Mouse (Mus musculus): ENCODE results near the gene Fscn1. TPM values are rescaled to one million over a fixed set of nuclear protein-coding genes. Genes with fewer than 3 reads are reported as not detected.

Gene Fscn1
- polyA plus RNA-seq, 1 experiment = 1.3 TPM

- Histone ChIP-seq H3K4me1 (peaks cover 40% of the 10 kb centered on the region), H3K9me3 (peaks cover 6% of the 10 kb centered on the region), H3K4me3 (replicated peaks) (no peak overlapping the region), H3K27me3 (replicated peaks) (peaks cover 75% of the 10 kb centered on the region), H3K36me3 (replicated peaks; ENCODE audit: low read length) (no peaks in the 10 kb centered on the region)
- TF ChIP-seq GATA1 (IDR thresholded peaks at IDR 0.05; ENCODE audit: borderline replicate concordance, low read length) = no peak
- TF ChIP-seq FLI1 (IDR thresholded peaks at IDR 0.05; ENCODE audit: low read length) = no peak
These were observed 3.8 kb downstream of the Fscn1 start for GRCm38 (mm10) chr5:142963705-142964494.

- no peaks in the 10 kb centered on the region for H3K36me3 ChIP-seq (replicated peaks; ENCODE audit: low read length)
- no peak for TF ChIP-seq FLI1 (IDR thresholded peaks at IDR 0.05; ENCODE audit: low read length)
- H3K4me3 ChIP-seq (replicated peaks) = no peak overlapping the region
- peaks cover 11% of the 10 kb centered on the region for H3K9me3 ChIP-seq
- peaks cover 72% of the 10 kb centered on the region for H3K27me3 ChIP-seq (replicated peaks)
- peaks cover 40% of the 10 kb centered on the region for H3K4me1 ChIP-seq
These were observed 4.5 kb downstream of the Fscn1 start for GRCm38 (mm10) chr5:142964650-142965049.

GRCm38 (mm10) chr5:142968411-142968810 lies 8.3 kb downstream of the Fscn1 start:
- H3K4me1 ChIP-seq = peaks cover 10% of the 10 kb centered on the region
- H3K27me3 ChIP-seq (replicated peaks) = peaks cover 59% of the 10 kb centered on the region
- no peak overlapping the region for H3K4me3 ChIP-seq (replicated peaks)
- no peaks in the 10 kb centered on the region for H3K36me3 ChIP-seq (replicated peaks; ENCODE audit: low read length)
- peaks cover 16% of the 10 kb centered on the region for H3K9me3 ChIP-seq
- TF ChIP-seq FLI1 (IDR thresholded peaks at IDR 0.05; ENCODE audit: low read length) = no peak
- TF ChIP-seq GATA1 (IDR thresholded peaks at IDR 0.05; ENCODE audit: borderline replicate concordance, low read length) = no peak

GRCm38 (mm10) chr5:142973971-142974370 lies 13.8 kb downstream of the Fscn1 start:
- Histone ChIP-seq H3K4me3 (replicated peaks) (no peak overlapping the region), H3K36me3 (replicated peaks; ENCODE audit: low read length) (no peaks in the 10 kb centered on the region), H3K4me1 (peaks cover 9% of the 10 kb centered on the region; the same call in 1 of the 2 replicates), H3K9me3 (peaks cover 16% of the 10 kb centered on the region), H3K27me3 (replicated peaks) (peaks cover 73% of the 10 kb centered on the region)
- no peak for TF ChIP-seq GATA1 (IDR thresholded peaks at IDR 0.05; ENCODE audit: borderline replicate concordance, low read length)
- no peak for TF ChIP-seq FLI1 (IDR thresholded peaks at IDR 0.05; ENCODE audit: low read length)

GRCm38 (mm10) chr5:142974598-142975121 lies 14.5 kb downstream of the Fscn1 start:
- H3K9me3 ChIP-seq = peaks cover 11% of the 10 kb centered on the region
- H3K4me1 ChIP-seq = peaks cover 9% of the 10 kb centered on the region; the same call in 1 of the 2 replicates
- H3K4me3 ChIP-seq (replicated peaks) = peak overlapping the region; percentile 26
- H3K27me3 ChIP-seq (replicated peaks) = peaks cover 68% of the 10 kb centered on the region
- H3K36me3 ChIP-seq (replicated peaks; ENCODE audit: low read length) = no peaks in the 10 kb centered on the region
- TF ChIP-seq GATA1 (IDR thresholded peaks at IDR 0.05; ENCODE audit: borderline replicate concordance, low read length) = no peak

GRCm38 (mm10) chr5:142976516-142976915 lies 16.4 kb downstream of the Fscn1 start:
- H3K27me3 ChIP-seq (replicated peaks) = peaks cover 56% of the 10 kb centered on the region
- H3K36me3 ChIP-seq (replicated peaks; ENCODE audit: low read length) = no peaks in the 10 kb centered on the region
- H3K4me1 ChIP-seq = peaks cover 9% of the 10 kb centered on the region; the same call in 1 of the 2 replicates
- H3K9me3 ChIP-seq = no peaks in the 10 kb centered on the region
- TF ChIP-seq FLI1 (IDR thresholded peaks at IDR 0.05; ENCODE audit: low read length) (no peak), GATA1 (IDR thresholded peaks at IDR 0.05; ENCODE audit: borderline replicate concordance, low read length) (no peak)
- no peak overlapping the region for H3K4me3 ChIP-seq (replicated peaks)

- TF ChIP-seq FLI1 (IDR thresholded peaks at IDR 0.05; ENCODE audit: low read length) = no peak
- TF ChIP-seq GATA1 (IDR thresholded peaks at IDR 0.05; ENCODE audit: borderline replicate concordance, low read length) = no peak
- no peaks in the 10 kb centered on the region for H3K36me3 ChIP-seq (replicated peaks; ENCODE audit: low read length)
- no peaks in the 10 kb centered on the region for H3K9me3 ChIP-seq
- peaks cover 14% of the 10 kb centered on the region for H3K27me3 ChIP-seq (replicated peaks)
- H3K4me1 ChIP-seq = peaks cover 41% of the 10 kb centered on the region
- peak overlapping the region; percentile 73 for H3K4me3 ChIP-seq (replicated peaks)
These were observed 22.1 kb downstream of the Fscn1 start for GRCm38 (mm10) chr5:142982046-142982801.

- TF ChIP-seq GATA1 (IDR thresholded peaks at IDR 0.05; ENCODE audit: borderline replicate concordance, low read length) (no peak), FLI1 (IDR thresholded peaks at IDR 0.05; ENCODE audit: low read length) (no peak)
- no peak overlapping the region for H3K4me3 ChIP-seq (replicated peaks)
- peaks cover 45% of the 10 kb centered on the region for H3K4me1 ChIP-seq
- no peaks in the 10 kb centered on the region for H3K36me3 ChIP-seq (replicated peaks; ENCODE audit: low read length)
- peaks cover 11% of the 10 kb centered on the region for H3K27me3 ChIP-seq (replicated peaks)
- H3K9me3 ChIP-seq = no peaks in the 10 kb centered on the region
These were observed 23.0 kb downstream of the Fscn1 start for GRCm38 (mm10) chr5:142983174-142983573.

- no peak overlapping the region for H3K4me3 ChIP-seq (replicated peaks)
- peaks cover 8% of the 10 kb centered on the region for H3K27me3 ChIP-seq (replicated peaks)
- no peaks in the 10 kb centered on the region for H3K9me3 ChIP-seq
- H3K36me3 ChIP-seq (replicated peaks; ENCODE audit: low read length) = no peaks in the 10 kb centered on the region
- TF ChIP-seq FLI1 (IDR thresholded peaks at IDR 0.05; ENCODE audit: low read length) = no peak
- TF ChIP-seq GATA1 (IDR thresholded peaks at IDR 0.05; ENCODE audit: borderline replicate concordance, low read length) = no peak
- peaks cover 49% of the 10 kb centered on the region for H3K4me1 ChIP-seq
These were observed 24.1 kb downstream of the Fscn1 start for GRCm38 (mm10) chr5:142984271-142984670.

GRCm38 (mm10) chr5:142988520-142988919 lies 28.4 kb downstream of the Fscn1 start:
- TF ChIP-seq FLI1 (IDR thresholded peaks at IDR 0.05; ENCODE audit: low read length) = no peak
- TF ChIP-seq GATA1 (IDR thresholded peaks at IDR 0.05; ENCODE audit: borderline replicate concordance, low read length) = no peak
- H3K4me1 ChIP-seq = peaks cover 35% of the 10 kb centered on the region
- H3K4me3 ChIP-seq (replicated peaks) = no peak overlapping the region
- no peaks in the 10 kb centered on the region for H3K9me3 ChIP-seq
- peaks cover 8% of the 10 kb centered on the region for H3K27me3 ChIP-seq (replicated peaks)
- H3K36me3 ChIP-seq (replicated peaks; ENCODE audit: low read length) = peaks cover 40% of the 10 kb centered on the region

Measured in megakaryocyte, embryonic 14.5 days (primary cell).